Mouse (Mus musculus): Measurements from ENCODE around the gene Ctnnal1.

Gene Ctnnal1

GRCm38 (mm10) chr4:56858733-56859132, 6.3 kb downstream of the Ctnnal1 start:
- DNase-seq: no peak

- no peak for DNase-seq
Measured at GRCm38 (mm10) chr4:56856371-56856949, 8.5 kb downstream of the Ctnnal1 start.

- no peak for DNase-seq
Measured at GRCm38 (mm10) chr4:56855935-56856334, 9.1 kb downstream of the Ctnnal1 start.

GRCm38 (mm10) chr4:56850724-56851123, 14.3 kb downstream of the Ctnnal1 start:
- DNase-seq: no peak

GRCm38 (mm10) chr4:56848044-56848443, 16.9 kb downstream of the Ctnnal1 start:
- DNase-seq: no peak

- no peak for DNase-seq
Measured at GRCm38 (mm10) chr4:56847400-56847799, 17.6 kb downstream of the Ctnnal1 start.

- no peak for DNase-seq
Measured at GRCm38 (mm10) chr4:56845896-56846533, 19.0 kb downstream of the Ctnnal1 start.

GRCm38 (mm10) chr4:56844911-56845310, 20.1 kb downstream of the Ctnnal1 start:
- no peak for DNase-seq

- DNase-seq: no peak
Measured at GRCm38 (mm10) chr4:56843963-56844362, 21.0 kb downstream of the Ctnnal1 start.

- no peak for DNase-seq
Measured at GRCm38 (mm10) chr4:56842501-56842900, 22.5 kb downstream of the Ctnnal1 start.

GRCm38 (mm10) chr4:56840297-56840696, 24.7 kb downstream of the Ctnnal1 start:
- DNase-seq: no peak

- no peak for DNase-seq
Measured at GRCm38 (mm10) chr4:56837661-56838060, 27.3 kb downstream of the Ctnnal1 start.

GRCm38 (mm10) chr4:56831998-56832397, 33.0 kb downstream of the Ctnnal1 start:
- no peak for DNase-seq

GRCm38 (mm10) chr4:56831013-56831609, 33.9 kb downstream of the Ctnnal1 start:
- no peak for DNase-seq

GRCm38 (mm10) chr4:56829511-56829921, 35.5 kb downstream of the Ctnnal1 start:
- no peak for DNase-seq

GRCm38 (mm10) chr4:56828932-56829331, 36.1 kb downstream of the Ctnnal1 start:
- no peak for DNase-seq

- no peak for DNase-seq
Measured at GRCm38 (mm10) chr4:56824231-56824630, 40.8 kb downstream of the Ctnnal1 start.

GRCm38 (mm10) chr4:56820017-56820550, 44.9 kb downstream of the Ctnnal1 start:
- DNase-seq: no peak

- DNase-seq: no peak
Measured at GRCm38 (mm10) chr4:56815131-56815530, 49.9 kb downstream of the Ctnnal1 start.

GRCm38 (mm10) chr4:56812096-56812495, 52.9 kb downstream of the Ctnnal1 start:
- no peak for DNase-seq

- no peak for DNase-seq
Measured at GRCm38 (mm10) chr4:56811642-56812041, 53.3 kb downstream of the Ctnnal1 start.

- no peak for DNase-seq
Measured at GRCm38 (mm10) chr4:56809050-56809449, 55.9 kb downstream of the Ctnnal1 start.

GRCm38 (mm10) chr4:56802669-56803150, 62.3 kb downstream of the Ctnnal1 start:
- DNase-seq: no peak

Measured in thymus, postnatal 4 days (tissue).